Mouse (Mus musculus) liver, embryonic 14.5 days (tissue): ENCODE measurements at regions not wholly inside any gene's neighbourhood (a gene's known extent, or its start where the extent isn't known, plus 50 kb on each side); places are given as distances from the start of the nearest gene placed in this dataset.

ENCODE experiments used
- CTCF ChIP-seq: IDR thresholded peaks from 2 replicates; pipeline ENCODE4 v1.5.1; 2016; ENCODE audit warnings: antibody characterized with exemption, low read depth, control low read depth
- EP300 ChIP-seq: IDR thresholded peaks from 2 replicates; pipeline ENCODE4 v1.6.1; 2016; ENCODE audit warnings: antibody characterized with exemption, low read depth

- TF ChIP-seq CTCF (no peak), EP300 (no peak)
Observed at GRCm38 (mm10) chr4:64876924-64877323, 247.1 kb upstream of the Pappa start.
